Mouse (Mus musculus) kidney, postnatal 10 days (tissue): ENCODE results near the gene Vmn1r237.

Experiments
- DNase-seq: peaks from one replicate; pipeline ENCODE4 v3.0.0; 2021; ENCODE audit warnings: mixed read lengths

Gene Vmn1r237

GRCm38 (mm10) chr17:21311565-21311964 is at the start of gene Vmn1r237:
Gene Vmn1r237 (plus strand): TSS chr17:21311865.
- no peak for DNase-seq

GRCm38 (mm10) chr17:21272103-21272502 is 39.6 kb upstream of the Vmn1r237 start:
- peak; percentile 23 for DNase-seq

- DNase-seq, result no peak
Observed at GRCm38 (mm10) chr17:21282642-21283041, 29.0 kb upstream of the Vmn1r237 start, which contains the start of gene Vmn1r236. Gene Vmn1r236 (plus strand): TSS chr17:21282942.

GRCm38 (mm10) chr17:21284395-21284794 is 27.3 kb upstream of the Vmn1r237 start:
- no peak for DNase-seq

GRCm38 (mm10) chr17:21289695-21290094 is 22.0 kb upstream of the Vmn1r237 start:
- no peak for DNase-seq
